Mouse (Mus musculus) embryo, embryonic 11.5 days (tissue): ENCODE measurements around the gene 4931428L18Rik.
"Not testable (repeated sequence)": the region's sequence is repeated elsewhere in the genome, so short reads cannot be mapped to it uniquely, and the experiment has no call there.

Experiments
- DNase-seq: peaks from one replicate; pipeline ENCODE4 v3.0.0-alpha.2; 2012; ENCODE audit warnings: low read depth, low spot score

Gene 4931428L18Rik

DNA sequence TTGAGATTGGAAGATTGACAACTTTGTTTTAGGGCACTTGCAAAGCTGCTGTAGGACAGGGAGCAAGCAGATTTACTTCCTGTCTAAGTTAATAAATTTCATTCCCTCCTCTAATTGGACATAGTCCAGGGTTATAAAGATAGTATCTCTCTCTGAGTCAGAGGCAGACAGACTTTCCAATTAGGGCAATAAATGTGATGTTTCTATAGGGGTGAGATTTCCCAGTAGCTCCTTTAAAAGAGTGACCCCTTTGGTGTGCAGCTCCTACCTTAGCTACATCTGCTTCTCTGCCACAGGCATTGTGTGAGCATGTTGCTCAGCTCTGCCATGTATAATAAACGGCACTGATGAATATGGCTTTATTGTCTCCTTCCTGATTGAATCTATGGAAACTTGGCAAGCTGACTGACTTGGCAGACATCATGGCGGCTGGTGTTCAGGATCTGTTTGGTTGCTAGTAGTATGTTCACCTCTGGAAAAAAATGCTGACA is 163.6 kb downstream of the 4931428L18Rik start:
- no peak for DNase-seq

DNA sequence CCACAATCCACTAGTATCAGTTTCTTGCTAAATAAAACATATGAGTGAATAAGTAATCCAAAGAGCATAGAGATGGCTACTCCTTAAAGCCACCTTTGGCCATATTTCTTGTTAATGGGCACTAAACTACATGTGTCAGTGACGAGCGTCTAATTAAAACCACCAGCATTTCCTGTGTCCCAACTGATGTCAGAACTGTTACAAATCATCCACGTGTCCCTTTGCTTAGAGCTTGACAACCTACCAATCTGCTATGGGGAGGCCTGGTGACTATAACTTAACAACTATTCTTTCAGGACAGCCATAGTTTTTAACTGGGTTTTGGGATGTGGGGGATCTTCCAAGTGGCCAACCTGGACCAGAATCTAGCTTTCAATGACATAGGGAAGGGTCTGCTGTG is 164.3 kb downstream of the 4931428L18Rik start:
- no peak for DNase-seq

DNA sequence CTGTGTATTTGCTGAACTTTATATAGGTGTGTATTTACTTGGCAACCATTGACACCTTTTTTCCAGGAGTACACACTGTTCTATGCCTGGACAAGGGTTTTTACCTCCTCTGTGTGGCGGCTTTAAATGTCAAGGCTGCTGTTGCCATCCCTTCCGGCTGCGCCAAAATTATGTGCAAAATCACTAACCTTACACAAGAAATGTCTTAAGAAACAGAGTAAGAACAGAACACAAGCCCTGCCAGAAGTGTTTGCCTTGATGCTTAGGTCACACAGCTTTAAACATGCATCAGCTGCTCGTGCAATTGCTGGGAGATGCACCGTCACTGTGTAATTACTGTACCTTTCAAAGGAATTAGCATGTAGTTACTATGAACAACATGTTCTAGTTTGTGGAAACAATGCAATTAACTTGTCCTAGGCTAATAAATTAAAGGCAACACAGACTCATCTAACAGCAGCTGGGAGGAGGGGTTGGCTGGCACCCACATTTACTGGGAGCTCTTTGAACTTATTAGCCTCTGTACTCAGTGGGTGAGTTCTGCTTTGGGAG is 171.0 kb downstream of the 4931428L18Rik start:
- no peak for DNase-seq

DNA sequence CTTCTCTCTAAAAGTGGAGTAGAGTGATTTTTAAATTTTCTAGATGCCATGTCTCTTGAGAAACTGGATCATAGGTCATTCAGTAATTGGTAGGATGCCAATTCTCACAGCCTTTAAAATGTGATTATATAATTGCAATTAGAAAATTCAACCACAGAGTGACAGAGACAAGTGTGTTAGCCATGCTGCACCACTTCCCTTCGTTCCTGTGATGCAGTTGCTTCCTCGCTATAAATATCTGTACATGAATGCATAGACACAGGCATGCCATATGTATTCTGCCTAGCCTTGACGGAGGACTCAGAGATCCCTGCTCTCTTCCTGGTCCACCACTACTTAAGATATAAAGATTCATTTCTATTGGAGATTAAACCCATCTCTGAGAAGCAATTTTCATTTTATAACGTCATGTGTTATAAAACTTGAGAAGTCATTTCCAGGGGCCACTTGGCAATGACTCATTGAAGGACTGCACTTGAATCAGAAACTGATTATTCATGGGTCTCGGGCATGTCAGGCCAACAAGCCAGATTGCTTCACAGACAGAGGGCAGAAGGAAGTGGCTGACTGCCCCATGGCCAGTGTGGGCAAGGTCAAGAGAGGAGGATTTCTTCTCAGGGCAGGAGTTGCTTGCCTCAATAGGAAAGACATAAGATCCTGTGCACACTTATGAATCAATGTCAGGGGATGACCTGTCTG is 172.4 kb downstream of the 4931428L18Rik start:
- DNase-seq: no peak

DNA sequence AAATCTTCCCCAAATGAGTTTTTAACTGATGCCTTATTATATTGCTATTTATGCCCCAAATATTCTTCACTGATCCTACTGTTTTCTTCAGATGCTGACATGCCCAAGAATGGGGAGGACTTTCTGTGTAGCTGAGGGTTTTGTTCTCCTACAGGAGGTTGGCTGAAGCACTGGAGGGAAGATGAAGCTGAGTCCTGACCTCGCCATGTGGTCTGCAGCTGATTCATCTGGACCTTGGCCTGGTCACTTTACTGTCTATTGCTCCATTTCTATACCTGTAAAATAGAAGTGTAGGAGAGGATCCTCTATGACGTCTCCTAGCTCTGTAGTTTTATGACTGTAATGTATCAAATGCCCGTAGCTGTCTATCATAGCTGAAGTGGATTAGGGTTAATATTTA is 179.3 kb downstream of the 4931428L18Rik start:
- DNase-seq: no peak

DNA sequence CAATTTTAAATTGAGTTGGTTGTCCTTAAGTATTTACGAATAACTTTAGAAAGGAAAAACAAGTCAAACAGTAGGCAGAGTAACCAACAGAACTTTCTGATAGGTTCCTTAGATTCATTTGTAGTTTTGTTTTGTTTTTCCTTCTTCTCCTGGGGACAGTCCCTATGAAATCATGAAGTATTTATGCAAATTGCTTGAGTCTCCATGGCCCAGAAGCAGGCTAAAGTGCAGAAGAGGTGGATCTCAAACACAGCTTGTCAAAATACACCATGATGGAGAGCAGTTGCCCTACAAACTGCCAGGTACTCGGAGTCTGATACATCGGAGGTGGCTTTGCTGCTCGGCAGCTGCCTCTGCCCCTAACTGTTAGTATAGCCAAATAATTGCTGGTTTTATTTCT is 179.7 kb downstream of the 4931428L18Rik start:
- no peak for DNase-seq

DNA sequence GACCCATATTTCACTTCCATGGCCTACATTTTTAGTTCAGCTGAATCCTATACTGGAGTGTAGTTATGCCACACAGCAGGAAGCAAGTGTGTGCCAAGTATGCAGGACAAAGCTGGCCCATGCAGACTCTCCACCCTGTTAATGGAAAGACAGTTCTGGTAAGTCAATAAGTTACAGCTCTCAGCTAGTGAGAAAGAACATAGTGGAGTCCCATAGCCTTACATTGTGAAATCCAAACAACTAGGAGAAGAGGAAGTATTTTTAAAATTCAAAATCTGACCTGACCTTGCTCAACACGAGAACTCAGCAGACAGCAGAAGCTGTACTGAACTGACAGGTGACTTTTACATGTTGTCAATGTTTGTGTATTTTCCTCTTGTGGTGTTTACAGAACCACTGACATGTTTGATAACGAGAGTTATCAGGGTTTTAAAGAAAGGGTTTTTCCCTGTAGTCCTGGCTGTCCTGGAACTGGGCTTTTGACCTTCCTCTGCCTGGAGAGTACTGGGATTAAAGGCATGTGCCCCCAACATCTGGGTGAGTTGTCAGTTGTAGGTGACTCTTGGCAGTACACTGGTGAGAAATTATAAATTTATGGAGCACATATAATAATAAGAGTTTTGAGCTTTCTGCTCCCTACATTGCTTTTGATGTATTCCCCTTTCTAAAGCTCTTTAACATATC is 188.5 kb downstream of the 4931428L18Rik start:
- no peak for DNase-seq

DNA sequence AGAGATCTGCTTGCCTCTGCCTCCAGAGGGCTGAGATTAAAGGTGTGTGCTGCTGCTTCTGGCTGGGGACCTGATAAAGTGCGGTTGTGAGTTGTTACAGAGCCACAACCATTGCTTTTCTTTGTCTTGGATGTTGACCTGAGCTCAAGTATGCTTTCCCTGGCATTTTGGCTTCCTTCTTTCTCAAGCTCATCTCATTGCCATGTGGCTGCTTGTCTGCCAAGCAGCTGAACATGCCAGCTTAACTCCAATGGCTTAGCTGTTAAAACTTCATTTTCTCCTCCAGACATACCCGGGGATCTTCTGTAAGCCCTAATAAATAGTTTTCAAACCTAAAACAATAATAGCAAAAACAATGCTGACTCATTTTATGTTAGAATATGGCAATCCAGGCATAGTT is 190.1 kb downstream of the 4931428L18Rik start:
- DNase-seq: no peak

DNA sequence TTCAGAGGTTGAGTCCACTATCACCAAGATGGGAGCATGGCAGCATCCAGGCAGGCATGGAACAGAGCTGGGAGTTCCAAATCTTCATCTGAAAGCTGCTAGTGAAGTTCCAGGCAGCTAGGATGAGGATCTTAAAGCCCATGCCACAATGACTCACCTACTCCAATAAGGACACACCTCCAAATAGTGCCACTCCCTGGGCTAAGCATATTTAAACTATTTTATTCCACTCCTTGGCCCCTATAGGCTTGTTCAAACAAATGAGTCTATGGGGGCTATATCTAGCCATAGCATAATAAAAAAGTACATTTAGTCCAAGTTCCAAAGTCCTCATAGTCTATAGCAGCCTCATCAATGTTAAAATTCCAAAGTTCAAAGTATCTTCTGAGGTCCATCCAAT is 199.3 kb downstream of the 4931428L18Rik start:
- DNase-seq: no peak

DNA sequence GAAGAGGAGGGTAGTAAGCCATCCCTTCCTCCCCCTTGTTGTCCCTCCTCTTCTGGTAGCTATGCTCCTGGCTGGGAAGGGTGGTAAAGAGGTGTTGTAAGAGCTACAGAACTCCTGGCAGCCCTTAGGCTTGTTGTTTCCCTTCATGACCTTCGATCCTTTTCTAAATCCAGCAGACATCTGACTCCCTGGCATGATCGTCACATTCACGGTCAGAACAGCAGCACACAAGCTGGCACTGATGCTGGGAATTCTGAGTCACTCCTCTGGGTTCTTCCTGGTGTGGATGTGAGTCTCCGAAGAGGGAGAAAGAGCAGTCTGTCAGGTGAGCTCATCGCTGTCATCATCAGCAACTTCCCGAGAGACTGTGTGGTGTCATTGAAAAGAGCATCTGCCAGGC is 203.2 kb downstream of the 4931428L18Rik start:
- no peak for DNase-seq

DNA sequence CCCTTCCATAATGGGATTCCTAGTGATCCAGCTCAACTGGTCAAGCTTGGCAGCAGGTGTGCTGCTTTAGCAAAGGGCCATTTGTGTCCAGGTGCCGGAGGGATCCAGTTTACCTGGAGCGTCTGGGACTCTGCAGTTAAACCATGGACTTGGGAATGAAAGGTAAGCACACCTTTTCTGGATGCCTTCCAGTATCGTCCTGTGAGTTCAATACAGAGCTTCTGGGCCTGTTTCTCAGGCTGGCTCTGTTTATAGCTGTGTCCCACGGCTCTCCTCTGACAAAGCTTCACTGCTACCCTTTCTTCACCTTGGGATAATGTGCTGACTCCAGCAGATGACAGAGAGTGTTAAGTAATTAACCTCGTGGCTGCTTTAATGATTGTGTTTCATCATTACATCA is 205.1 kb downstream of the 4931428L18Rik start:
- no peak for DNase-seq

DNA sequence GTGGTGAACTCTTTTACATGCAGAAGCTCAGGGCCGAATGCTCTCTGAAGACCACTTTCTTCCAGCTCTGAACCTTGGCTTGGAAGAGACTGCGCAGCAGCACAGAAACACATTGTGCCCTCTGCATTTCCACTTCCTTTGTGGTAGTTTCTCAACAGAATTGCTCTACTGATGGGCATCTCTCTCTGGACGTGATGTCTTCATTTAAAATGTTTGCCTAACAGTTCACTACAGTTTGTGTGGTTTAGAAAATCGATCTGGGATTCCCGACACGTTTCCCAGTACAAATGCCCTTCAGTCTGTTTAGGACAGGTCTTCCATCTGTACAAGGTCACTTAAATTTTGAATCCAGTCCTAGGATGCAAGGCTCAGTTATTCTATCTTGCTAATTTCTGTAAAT is 206.4 kb downstream of the 4931428L18Rik start:
- no peak for DNase-seq

DNA sequence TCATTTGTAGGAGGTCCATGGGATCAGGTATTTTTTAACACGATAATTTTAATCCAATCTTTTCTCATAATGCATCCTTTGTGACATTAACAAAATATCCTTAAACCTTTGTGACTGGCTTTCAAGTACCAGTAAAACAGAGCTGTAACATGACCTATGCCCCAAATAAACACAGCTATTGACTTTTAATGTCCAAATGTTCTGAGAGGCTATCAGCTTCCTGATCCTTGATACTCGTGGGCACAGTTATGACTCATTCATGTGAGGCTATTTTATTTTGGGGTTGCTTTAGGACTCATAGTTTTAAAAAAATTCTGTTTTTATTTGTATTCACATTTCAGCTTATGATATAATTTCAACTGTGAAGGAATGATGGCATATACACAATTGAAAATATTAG is 207.2 kb downstream of the 4931428L18Rik start:
- no peak for DNase-seq

DNA sequence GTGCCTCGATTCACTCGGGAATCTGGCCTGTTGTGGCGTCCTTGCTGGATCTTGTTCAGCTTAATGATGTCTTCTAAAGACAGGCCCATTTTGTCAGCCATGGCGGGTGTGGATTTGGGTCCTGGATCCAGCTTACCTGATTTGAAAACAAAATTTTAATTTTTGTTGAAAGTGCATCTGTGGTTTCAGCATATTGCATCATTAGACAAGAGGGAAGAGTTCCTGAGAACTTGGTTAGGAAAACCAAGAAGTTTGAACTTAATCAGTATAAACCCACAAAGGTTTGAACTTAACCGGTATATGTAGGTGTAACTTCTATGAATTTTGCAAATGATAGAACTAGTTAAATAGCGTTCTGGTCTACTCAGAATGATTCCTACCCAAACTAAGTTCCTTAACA is 244.6 kb downstream of the 4931428L18Rik start, which contains the start of gene AC153137.1:
TSS of gene AC153137.1 (minus strand) at position 101 of the 400 bp plus-strand sequence.
- not testable (repeated sequence) for DNase-seq

DNA sequence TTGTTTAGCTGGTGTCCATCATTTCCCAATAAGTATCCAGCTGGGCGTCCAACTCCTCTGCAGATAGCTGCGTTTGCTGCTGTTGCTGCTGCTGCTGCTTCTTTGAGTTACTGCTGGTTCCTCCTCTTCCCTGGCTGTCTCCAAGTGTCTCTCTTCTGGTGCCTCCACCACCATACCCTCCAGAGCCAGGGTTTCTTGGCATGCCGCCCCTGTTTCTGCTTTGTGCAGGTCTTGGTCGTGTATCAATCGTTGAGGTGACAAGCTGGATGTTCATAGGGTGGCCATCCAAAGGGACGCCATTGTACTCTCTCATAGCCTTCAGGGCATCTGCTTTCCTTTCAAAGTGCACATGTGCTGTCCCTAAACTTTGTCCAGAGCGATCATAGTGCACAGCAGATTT is 245.2 kb downstream of the 4931428L18Rik start:
- DNase-seq: not testable (repeated sequence)

DNA sequence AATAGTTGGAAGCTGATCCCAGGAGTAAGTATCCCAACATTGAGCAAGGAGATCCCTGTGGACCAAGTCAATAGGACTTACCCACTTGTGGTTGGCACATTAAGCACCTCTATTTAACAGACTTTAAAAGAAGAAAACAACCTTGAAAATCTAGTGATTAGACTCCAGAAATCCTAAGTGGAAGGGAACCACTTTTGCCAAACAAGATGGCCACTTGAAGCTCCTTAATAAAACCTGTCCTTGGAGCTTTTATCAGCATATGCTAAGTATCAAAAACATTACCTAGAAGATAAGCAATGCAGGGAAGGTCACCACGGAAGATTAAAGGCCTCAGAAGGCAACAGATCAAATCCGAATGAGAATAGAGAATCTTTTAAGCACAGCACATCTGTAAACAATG is 270.7 kb downstream of the 4931428L18Rik start:
- no peak for DNase-seq

DNA sequence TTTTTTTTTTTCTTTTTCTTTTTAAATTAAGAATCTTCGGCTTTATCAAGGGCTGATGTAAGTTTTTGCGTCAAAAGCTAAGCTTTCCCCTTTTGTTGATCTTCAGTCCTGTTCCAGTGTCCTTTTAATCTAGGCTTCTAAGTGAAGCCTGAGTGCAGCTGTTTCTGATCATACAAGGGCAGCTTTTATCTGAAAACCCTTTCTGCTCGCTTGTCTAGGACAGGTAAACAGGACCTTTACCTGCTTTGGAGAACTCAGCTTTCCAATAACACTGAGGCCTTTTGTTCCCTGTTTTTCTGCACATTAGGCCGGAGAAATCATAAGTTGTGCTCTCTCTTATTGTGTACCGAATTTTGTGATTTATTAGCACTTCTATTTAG is 272.0 kb downstream of the 4931428L18Rik start:
- no peak for DNase-seq

DNA sequence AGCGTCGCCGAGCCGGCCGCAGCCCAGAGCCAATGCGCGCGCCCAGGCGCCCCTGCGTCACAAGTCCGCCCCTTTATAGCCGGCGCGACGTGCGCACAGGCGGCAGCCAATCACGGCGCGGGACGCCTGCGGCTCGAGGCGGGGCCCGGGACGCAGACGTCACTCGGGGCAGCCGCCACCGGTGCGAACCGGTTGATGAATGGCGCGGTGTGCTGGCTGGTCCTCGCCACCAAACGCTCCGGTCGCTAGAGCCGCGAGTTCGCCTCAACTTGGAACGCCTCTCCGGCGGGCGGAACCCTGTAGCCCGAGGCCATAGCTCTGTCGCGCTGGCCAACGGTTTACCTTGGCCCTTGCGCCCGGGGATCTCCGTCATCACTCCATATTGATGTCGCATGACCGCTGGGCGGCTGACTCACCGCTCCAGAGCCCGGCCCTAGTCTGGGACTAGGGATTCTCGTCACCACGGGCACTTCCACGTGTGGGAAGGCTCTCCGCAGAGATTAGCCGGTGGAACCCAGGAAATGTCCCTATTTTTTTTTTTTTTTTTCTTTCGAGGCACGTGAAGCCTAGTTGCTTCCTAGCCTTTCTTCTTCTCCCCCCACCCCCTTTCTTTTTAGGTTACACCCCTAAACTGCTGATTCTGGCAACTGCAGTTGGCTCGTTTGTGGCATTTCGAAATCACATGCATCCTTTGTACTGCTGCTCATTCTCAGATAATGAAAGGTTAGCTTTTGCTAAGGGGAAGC is 272.6 kb downstream of the 4931428L18Rik start:
- DNase-seq: peak; percentile 95

DNA sequence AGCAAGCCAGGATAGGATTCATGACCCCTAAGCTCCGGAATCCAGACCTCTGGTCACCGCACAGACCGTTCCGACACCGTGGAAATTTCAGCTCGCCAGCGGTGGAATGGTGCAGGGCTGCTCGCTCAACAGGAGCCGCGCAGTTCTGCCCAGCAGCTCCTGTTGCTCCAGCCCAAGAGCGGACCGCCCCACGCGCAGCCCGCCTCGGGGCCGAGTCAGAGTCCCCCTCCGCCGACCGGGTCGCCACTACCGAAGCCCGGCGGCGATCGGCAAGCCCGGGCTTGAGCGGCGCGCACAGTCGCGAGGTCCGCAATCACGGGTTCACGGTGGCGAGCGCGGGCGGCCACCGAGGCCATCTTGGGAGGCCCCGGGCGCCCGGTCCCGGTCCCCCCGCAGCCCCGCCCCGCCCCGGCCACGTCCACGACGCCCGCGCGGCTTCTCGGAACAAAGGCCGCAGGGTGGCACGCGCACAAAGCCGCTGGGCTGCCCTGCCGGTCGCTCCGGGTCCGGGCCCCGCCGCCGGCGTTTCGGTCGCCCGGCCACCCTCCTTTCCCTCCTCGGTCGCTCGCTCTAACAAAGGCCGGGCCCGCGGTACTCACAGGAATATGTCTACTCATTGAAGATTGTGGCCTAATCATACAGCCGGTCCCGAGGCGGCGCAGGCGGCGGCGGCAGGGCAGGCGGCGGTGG is 273.4 kb downstream of the 4931428L18Rik start:
- peak; percentile 39 for DNase-seq

DNA sequence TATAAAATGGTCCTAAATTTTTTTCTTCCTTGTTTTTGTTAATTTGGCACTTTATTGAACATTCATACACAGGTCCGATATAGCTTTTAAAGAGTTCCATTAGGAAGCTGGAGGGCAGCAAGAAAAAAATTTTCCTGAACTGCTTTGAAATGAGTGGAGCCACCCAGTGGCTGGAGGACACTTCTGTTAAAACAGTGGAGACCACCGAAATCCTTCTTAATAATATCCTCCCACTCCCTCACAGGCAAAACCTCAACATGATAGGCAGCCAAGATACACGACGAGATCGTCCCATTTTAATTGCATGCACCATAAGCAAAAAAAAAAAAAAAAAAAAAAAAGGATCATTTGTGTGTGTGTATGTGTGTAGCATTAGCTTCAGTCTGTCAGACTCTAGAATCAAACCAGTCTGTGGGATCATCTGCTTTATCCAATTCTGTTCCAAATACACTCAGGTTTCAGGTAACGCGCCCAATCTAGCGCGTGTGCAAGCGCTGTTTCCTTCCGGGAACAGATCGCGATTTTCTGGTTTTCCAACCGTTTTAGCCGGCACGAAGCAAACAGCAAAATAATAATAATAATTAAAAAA is 274.0 kb downstream of the 4931428L18Rik start:
- peak; percentile 40 for DNase-seq
